Mouse (Mus musculus) cerebral cortex, adult 2 months (tissue): ENCODE measurements around the gene Arfgef3.

Experiments used
- WGBS: fragments of 180-500 bp; shearing (Covaris S2); methylation state at CpG from one replicate; pipeline ENCODE4 v1.1.7; 2018; 5-methylcytosine and 5-hydroxymethylcytosine counted together

Arfgef3 gene

GRCm38 (mm10) chr10:18680661-18681384 is 62.9 kb downstream of the Arfgef3 start:
- 53% methylated on average over 3 of the region's 3 CpGs for WGBS

- WGBS: 86% methylated on average over 4 of the region's 4 CpGs
Observed at GRCm38 (mm10) chr10:18678836-18679235, 64.9 kb downstream of the Arfgef3 start.

- 94% methylated on average over 11 of the region's 11 CpGs for WGBS
Observed at GRCm38 (mm10) chr10:18664794-18665193, 79.0 kb downstream of the Arfgef3 start.

GRCm38 (mm10) chr10:18664016-18664415 is 79.7 kb downstream of the Arfgef3 start:
- WGBS: 84% methylated on average over 2 of the region's 2 CpGs

GRCm38 (mm10) chr10:18661606-18662220 is 82.0 kb downstream of the Arfgef3 start:
- WGBS: 80% methylated on average over 1 of the region's 1 CpGs

GRCm38 (mm10) chr10:18660998-18661397 is 82.8 kb downstream of the Arfgef3 start:
- WGBS: 48% methylated on average over 2 of the region's 2 CpGs

- 84% methylated on average over 1 of the region's 1 CpGs for WGBS
Observed at GRCm38 (mm10) chr10:18657588-18657987, 86.2 kb downstream of the Arfgef3 start.

DNA sequence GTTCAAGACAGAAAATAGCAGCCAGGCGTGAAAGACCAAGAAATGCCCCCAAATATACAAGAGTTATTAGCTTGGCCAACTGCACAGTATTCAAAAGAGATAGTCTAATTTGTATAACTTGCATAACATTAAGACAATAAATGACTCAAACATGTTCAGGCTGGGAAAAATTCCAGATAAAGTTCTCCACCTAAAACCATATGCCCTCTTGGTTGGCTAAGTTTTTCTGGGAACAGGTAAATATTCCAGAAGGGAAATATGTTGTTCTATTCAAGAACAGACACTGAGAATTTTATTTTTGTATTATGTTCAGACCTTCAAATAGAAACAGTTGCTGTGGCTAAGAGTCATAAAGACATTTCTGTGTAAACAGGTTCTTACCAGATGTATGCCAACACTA is 96.7 kb downstream of the Arfgef3 start:
- WGBS: 50% methylated on average over 1 of the region's 1 CpGs

DNA sequence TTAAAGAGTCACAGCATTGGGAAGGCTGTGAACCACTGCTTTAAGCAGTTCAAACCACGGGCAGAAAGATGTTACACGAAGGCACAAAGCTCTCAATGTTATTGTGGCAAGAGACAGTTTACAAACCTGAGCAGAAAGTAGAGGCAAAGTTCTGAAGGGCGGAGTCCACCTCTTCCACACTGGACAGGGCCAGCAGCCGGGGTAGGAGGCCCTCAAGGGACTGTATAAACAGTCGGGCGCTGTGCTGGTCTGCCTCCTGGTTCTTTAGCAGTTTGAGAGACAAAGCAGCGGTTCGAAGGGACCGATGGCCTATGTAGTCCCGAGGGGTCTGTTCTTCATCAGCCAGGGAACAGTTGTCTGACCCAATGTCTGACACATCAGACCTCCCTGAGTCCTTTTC is 97.7 kb downstream of the Arfgef3 start:
- WGBS: 94% methylated on average over 10 of the region's 10 CpGs

DNA sequence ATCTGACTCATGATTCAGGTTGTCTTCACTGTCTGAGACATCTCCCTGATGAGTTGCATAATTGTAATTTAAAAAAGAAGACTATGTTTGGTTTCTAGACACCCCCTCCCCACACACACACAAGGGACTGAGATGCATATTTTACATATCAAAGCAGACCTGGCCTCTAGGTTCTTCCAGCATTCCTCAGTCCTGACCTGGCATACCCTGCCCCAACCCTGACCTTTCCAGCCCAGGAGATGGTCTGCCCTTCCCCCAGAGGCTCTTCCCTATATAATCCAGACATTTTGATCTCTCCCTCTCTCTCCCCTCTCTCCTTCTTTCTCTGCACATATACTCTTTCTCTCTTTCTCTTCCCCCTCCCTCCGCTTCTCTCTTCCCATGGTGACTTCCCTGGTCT is 99.4 kb downstream of the Arfgef3 start:
- 100% methylated on average over 1 of the region's 1 CpGs for WGBS

GRCm38 (mm10) chr10:18643506-18643905 is 100.2 kb downstream of the Arfgef3 start:
- 57% methylated on average over 3 of the region's 3 CpGs for WGBS

DNA sequence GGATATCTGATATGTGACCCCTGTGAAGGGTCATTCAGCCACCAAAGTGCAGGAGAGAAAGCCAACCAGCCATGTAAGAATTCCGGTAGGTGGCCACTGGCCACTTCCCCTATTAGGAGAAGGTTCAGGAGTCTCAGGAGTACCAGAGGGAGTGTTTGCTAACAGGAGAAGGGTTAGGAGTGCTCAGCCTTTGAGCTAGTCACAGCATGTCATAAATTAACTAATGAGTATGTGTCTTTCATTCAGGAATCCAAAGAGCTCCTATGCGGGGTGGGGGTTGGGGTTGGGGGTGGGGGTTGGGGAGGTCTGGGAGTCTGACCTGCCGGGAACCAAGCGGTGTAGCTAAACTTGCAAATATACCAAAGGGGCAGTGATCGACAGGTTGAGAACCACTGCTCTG is 100.9 kb downstream of the Arfgef3 start:
- 79% methylated on average over 5 of the region's 5 CpGs for whole genome bisulfite sequencing

DNA sequence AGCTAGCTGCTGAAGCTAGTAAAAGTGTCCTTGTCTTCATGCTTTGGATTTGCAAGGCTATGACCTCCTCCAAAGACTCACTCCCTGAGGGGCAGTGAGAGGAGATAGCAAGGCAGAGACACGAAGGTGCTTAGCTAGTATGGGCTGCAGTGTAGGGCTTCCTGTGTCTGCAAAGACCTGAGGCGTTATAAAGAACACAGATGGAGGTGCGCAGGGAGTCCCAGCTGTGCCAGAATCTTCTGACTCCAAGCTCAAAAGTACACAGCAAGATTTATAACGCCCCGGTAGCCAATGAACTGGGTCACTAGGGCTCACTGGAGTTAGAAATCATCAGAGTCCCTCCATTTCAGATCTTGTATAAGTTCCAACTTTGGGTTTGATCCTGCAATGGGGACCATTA is 103.2 kb downstream of the Arfgef3 start:
- 83% methylated on average over 5 of the region's 5 CpGs for WGBS

GRCm38 (mm10) chr10:18635450-18635849 is 108.3 kb downstream of the Arfgef3 start:
- 91% methylated on average over 9 of the region's 9 CpGs for WGBS

- 72% methylated on average over 7 of the region's 7 CpGs for WGBS
Observed at GRCm38 (mm10) chr10:18634405-18634985, 109.3 kb downstream of the Arfgef3 start.

DNA sequence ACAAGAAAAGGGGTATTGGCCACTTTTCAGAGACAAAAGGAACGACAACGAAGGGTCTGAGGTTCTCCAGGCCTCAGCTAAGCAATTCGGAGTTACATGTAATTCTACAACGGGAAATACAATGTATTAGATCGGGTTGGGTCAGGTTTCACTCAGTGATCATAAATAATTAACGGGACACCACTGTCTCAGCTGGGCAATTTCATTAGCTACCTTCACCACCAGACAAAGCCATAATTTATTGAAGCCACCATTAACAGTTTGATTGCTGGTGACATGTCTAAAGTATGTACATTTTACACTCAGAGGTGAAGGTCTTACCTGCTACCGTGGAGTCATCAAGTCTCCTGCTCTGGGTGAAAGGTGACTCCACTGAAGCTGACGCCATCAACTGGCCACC is 113.3 kb downstream of the Arfgef3 start:
- WGBS: 88% methylated on average over 8 of the region's 8 CpGs

DNA sequence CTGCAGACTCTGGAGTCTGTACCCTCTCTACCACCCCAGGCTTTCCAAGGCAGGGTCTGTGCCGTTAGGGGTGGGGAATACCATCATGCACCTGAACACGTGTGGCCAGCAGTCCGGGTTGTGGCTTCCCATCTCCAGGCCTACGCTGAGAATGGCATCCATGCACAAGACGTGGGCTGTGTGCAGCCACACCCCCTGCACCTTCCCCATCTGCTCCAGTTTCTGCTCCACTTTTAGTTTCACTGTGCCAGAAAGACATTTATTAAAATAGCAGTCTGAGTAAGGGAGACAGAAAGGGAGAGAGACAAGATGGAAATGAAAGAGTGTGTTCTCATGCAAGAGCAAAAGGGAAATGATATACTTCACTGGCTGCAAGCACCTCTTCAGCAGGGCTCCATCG is 116.2 kb downstream of the Arfgef3 start:
- WGBS: 52% methylated on average over 6 of the region's 6 CpGs

GRCm38 (mm10) chr10:18612796-18613195 is 131.0 kb downstream of the Arfgef3 start:
- 72% methylated on average over 2 of the region's 2 CpGs for WGBS

DNA sequence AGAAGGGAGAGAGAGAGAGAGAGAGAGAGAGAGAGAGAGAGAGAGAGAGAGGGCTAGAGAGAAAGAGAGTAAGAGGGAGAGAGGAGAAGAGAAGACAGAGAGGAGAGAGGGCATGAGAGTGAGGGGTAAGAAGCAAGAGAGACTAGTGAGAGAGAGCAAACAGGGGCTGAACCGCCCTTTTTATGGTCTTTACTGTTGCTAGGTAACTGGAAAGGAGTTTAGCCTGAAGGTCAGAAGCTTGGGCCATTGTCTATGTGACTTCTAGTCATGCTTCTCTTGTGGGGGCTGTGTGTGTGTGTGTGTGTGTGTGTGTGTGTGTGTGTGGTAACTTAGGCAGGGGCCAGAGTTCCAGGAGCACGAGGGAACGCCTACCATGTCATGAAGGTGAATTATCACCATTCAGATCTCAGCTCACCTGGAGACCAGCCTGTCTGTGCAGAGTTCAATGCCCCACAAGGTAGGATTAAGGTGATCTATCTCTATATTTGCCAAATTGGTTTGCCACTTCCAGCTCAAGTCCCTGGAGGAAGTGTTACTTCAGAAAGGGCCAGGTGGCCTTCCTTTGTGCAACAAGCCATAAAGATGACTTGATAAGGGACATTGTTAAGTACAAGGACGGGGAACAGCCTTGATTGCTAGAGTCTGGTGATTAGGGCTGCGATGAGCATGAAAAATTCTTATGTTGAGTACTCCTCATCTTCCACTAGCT is 138.8 kb downstream of the Arfgef3 start:
- WGBS: 74% methylated on average over 5 of the region's 5 CpGs

DNA sequence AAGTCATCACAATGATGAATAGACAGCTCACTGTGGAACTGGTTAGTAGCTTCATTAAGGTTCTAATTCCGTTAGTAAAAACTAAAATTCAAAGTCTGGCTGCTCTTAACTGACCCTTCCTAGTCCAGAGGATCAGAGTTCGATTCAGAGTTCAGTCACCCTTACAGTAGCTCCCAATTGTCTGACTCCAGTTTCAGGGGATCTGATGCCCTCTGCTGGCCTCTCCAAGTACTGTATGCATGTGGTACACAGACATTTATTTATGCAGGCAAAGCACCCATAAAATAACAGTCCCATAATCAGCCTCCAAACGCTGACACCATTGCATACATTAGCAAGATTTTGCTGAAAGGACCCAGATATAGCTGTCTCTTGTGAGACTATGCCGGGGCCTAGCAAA is 141.7 kb downstream of the Arfgef3 start:
- 15% methylated on average over 4 of the region's 4 CpGs for WGBS

DNA sequence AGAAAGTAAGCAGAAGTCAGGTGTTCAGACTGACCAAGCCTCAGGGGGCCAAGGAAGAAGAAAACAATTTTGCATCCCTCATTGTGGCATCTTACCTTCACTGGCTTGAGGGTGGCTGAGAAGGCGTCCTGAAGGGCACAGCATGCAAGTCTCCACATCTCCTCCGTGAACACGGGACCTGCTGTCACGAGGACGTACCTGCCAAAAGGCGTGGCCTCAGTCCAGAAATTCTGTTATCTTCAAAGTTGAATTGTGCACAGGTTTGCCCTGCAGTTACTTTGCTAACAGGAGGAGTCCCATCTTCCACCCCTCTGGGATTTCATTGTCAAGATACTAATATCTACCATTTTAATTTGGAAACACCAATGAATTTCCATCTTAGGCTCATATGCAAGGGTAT is 146.1 kb downstream of the Arfgef3 start:
- 95% methylated on average over 6 of the region's 6 CpGs for WGBS

GRCm38 (mm10) chr10:18589455-18589854 is 154.3 kb downstream of the Arfgef3 start:
- WGBS: 86% methylated on average over 5 of the region's 5 CpGs

DNA sequence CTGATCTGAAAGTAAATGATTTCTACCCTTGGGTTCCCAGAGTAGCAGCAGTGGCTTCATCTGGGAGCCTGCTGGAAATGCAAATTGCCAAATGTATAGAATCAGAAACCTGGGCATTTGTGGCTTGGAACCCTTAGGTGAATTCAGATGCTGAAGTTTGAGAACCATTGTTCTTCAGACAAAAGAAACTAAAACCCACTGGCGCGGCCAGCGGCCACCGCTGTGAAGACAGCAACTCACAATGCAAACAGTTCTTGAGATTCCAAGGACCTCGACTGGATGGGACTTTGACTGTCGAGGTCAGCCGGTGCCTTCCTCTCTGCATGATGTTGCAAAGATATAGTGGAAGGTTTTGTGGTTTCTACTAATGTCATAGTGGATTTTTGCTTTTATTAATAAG is 159.6 kb downstream of the Arfgef3 start:
- 32% methylated on average over 7 of the region's 7 CpGs for WGBS
